Mouse (Mus musculus) limb, embryonic 12.5 days (tissue): ENCODE measurements around the gene Nkx2-2. TPM values are rescaled to one million over a fixed set of nuclear protein-coding genes. Genes with fewer than 3 reads are reported as not detected.

Experiments used
- ATAC-seq: fragments of 200-750 bp; cut with Nextera tagmentation; 2 replicates; pipeline ENCODE4 v1.8.0; 2017; ENCODE audit warnings: low read depth, moderate TSS enrichment; ENCODE audit not compliant: insufficient number of reproducible peaks, insufficient read depth, low FRiP score, low TSS enrichment
- H3K27ac ChIP-seq: fragments of 300-500 bp; sonication (generic); 2 replicates; pipeline ENCODE4 v1.5.1; 2016; ENCODE audit warnings: mild to moderate bottlenecking, moderate library complexity
- H3K27me3 ChIP-seq: fragments of 300-500 bp; sonication (generic); 2 replicates; pipeline ENCODE4 v1.6.1; 2016; ENCODE audit warnings: mild to moderate bottlenecking, moderate library complexity
- H3K36me3 ChIP-seq: fragments of 300-500 bp; sonication (generic); 2 replicates; pipeline ENCODE4 v1.6.1; 2016; ENCODE audit warnings: mild to moderate bottlenecking, moderate library complexity
- H3K4me1 ChIP-seq: fragments of 300-500 bp; sonication (generic); replicated peaks from 2 replicates; pipeline ENCODE4 v1.6.1; 2016
- H3K4me2 ChIP-seq: fragments of 300-500 bp; sonication (generic); 2 replicates; pipeline ENCODE4 v1.6.1; 2016; ENCODE audit warnings: mild to moderate bottlenecking, moderate library complexity
- H3K4me3 ChIP-seq: fragments of 300-500 bp; sonication (generic); replicated peaks from 2 replicates; pipeline ENCODE4 v1.5.1; 2016; ENCODE audit warnings: mild to moderate bottlenecking
- H3K9ac ChIP-seq: fragments of 300-500 bp; sonication (generic); replicated peaks from 2 replicates; pipeline ENCODE4 v1.6.1; 2016; ENCODE audit warnings: mild to moderate bottlenecking, moderate library complexity
- H3K9me3 ChIP-seq: fragments of 300-500 bp; sonication (generic); 2 replicates; pipeline ENCODE4 v1.6.1; 2016; ENCODE audit warnings: mild to moderate bottlenecking, moderate library complexity
- WGBS: fragments of 180-500 bp; shearing (Covaris S2); methylation state at CpG from one replicate; pipeline ENCODE4 v1.1.7; 2016; 5-methylcytosine and 5-hydroxymethylcytosine counted together
- polyA plus RNA-seq: library from polyadenylated mRNA; unstranded; fragments of >200 nt; fragmentation: Nextera tagmentation; extraction: Ambion mirVana; gene quantifications from 2 replicates; pipeline ENCODE4 v1.2.1, GENCODE M21; 2016

Gene Nkx2-2
- polyA plus RNA-seq, result not detected in 2 replicates

DNA sequence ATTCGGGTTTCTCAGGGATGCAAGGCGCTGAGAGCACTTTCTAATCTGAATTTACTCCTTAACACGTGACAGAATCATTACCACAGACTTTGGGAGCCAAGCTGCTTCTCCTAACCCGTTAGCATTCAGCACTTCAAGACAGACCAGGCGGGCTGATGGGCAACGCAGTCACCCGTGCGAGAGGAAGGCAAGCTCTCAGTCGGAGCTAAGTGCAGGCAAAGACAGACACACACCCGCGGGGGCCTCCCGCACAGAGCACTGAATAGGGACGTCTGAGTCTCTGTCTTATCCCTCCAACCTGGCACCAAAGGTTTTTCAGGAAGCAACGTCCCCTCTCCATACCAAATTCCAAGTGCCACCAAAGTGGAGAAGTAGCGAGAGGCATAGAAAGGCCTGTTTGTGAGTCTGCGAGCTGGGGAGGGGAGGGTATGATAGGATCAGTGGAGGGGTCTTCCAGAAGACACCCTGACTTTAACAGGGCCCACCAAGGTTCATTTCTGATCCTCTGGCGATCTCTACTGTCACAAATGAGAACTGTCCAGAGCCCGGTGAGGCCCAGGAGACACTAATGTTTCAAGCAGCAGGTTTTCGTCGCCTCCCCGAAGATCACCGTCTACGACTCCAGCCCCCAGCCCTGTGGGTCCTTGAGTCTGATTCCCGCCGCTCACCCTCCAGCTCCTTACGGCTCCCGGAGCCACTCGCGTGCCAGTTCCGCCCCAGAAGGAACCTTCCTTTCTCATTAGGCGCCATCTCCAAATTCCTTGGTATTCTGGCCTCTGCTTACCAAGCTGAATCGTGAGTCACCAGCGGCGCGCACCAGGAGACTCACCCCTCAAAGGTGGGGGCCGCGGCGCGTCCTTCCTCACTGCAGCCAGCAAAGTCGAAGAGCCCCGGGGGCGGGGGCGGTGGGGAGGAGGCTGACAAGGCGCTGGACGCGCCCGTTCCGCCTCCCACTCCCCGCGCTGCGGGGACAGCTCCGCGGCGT, at the start of gene Nkx2-2:
Gene Nkx2-2, minus strand, starts transcription at position 973 of the 985 bp plus-strand sequence.
- no peak for ATAC-seq
- H3K9me3 ChIP-seq, result no peaks in the 10 kb centered on the region
- H3K4me1 ChIP-seq, result peaks cover 31% of the 10 kb centered on the region
- H3K4me2 ChIP-seq, result peak within 1 kb of the TSS; percentile 80
- H3K9ac ChIP-seq, result peak within 1 kb of the TSS; percentile 31; the same call in 1 of the 2 replicates
- H3K27me3 ChIP-seq, result peaks cover 97% of the 10 kb centered on the region
- H3K4me3 ChIP-seq, result peak within 1 kb of the TSS; percentile 45
- no peaks in the 10 kb centered on the region for H3K36me3 ChIP-seq
- WGBS, result under 1% methylated on average over 53 of the region's 54 CpGs
- H3K27ac ChIP-seq, result no peak within 1 kb of the TSS

DNA sequence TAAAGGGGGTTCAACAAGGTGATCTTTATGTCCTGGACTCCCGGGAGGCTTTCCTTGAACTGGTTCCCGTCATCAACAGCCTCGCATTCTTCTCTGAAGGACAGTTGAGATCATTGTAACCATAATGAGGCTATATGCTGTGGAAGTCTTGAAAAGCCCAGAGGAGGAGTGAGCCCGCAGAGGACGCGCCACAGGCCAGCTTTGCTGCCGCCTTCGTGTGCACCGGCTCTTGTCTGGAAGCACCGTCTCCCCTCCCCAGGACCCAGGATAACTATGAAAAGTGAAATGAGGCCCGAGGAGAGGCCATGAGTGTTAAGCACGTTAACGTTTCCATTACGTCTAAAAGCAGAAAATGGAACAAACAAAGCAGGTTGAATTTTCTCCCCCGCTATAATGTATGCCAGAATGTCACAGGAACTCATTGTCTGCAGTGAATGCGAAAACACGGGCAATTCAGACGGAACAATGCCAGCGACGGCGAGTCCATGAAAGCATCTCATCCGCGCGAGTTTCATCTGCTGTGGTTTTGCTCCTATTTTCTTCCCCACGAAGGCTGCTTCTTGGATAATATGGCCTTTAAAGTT, 41.8 kb upstream of the Nkx2-2 start:
- Histone ChIP-seq H3K4me2 (no peak overlapping the region), H3K9ac (no peak overlapping the region), H3K36me3 (no peaks in the 10 kb centered on the region), H3K4me1 (no peaks in the 10 kb centered on the region), H3K9me3 (no peaks in the 10 kb centered on the region), H3K4me3 (no peak overlapping the region), H3K27me3 (peaks cover 6% of the 10 kb centered on the region), H3K27ac (no peak overlapping the region)
- WGBS, result 89% methylated on average over 25 of the region's 25 CpGs
- ATAC-seq, result no peak

DNA sequence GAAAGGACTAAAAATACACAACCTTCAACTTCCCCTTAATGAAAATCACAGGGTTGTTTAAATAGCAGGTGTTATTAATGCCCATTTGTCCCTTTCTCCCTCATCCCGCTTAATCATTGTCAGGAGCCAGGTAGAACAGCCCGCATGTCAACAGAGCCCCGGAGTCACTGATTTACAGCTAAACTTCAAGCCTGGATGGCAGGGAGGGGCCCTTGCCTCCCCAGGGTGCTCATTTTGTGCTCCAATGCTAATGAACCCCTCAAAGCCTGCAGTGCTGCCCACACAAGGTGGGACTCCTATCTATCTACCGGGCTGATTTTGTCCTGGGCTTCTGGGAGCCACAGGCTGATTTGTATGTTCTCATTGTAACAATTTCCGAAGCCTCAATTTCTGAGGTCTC, 37.1 kb upstream of the Nkx2-2 start:
- Histone ChIP-seq H3K9me3 (no peaks in the 10 kb centered on the region), H3K9ac (no peak overlapping the region), H3K27me3 (peaks cover 9% of the 10 kb centered on the region), H3K4me2 (no peak overlapping the region), H3K27ac (no peak overlapping the region), H3K36me3 (no peaks in the 10 kb centered on the region), H3K4me1 (peaks cover 9% of the 10 kb centered on the region; the same call in 1 of the 2 replicates), H3K4me3 (no peak overlapping the region)
- no peak for ATAC-seq
- WGBS, result 44% methylated on average over 5 of the region's 5 CpGs

DNA sequence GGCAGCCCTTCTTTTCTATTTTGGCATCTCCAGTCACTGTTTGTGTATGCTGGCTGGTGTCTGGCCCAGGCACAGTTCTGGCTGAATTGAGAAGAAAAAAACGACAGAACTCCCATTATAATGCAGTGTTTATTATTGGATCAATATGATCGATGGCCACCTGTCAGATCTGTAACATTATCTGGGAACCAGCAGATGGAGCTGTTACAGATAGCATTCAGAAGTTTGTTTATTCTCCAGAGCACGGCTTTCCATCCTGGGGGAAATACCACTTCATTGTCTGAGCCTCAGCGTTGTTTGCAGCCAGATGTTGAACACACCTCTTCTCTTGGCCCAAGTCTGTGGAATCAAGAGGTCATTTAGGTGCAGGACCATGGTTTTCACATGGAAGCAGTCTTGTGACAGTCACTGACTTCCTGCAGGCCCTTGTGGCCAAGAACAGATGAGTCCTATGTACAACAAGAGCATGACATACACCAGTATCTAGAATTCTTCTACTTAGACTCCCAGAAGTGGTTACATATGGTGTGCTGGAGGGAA, 11.1 kb upstream of the Nkx2-2 start:
- no peak for ATAC-seq
- H3K27me3 ChIP-seq, result peaks cover 4% of the 10 kb centered on the region
- no peak overlapping the region for H3K4me3 ChIP-seq
- H3K9ac ChIP-seq, result no peak overlapping the region
- H3K36me3 ChIP-seq, result no peaks in the 10 kb centered on the region
- no peaks in the 10 kb centered on the region for H3K9me3 ChIP-seq
- no peaks in the 10 kb centered on the region for H3K4me1 ChIP-seq
- 29% methylated on average over 4 of the region's 4 CpGs for WGBS
- H3K27ac ChIP-seq, result no peak overlapping the region
- H3K4me2 ChIP-seq, result no peak overlapping the region

DNA sequence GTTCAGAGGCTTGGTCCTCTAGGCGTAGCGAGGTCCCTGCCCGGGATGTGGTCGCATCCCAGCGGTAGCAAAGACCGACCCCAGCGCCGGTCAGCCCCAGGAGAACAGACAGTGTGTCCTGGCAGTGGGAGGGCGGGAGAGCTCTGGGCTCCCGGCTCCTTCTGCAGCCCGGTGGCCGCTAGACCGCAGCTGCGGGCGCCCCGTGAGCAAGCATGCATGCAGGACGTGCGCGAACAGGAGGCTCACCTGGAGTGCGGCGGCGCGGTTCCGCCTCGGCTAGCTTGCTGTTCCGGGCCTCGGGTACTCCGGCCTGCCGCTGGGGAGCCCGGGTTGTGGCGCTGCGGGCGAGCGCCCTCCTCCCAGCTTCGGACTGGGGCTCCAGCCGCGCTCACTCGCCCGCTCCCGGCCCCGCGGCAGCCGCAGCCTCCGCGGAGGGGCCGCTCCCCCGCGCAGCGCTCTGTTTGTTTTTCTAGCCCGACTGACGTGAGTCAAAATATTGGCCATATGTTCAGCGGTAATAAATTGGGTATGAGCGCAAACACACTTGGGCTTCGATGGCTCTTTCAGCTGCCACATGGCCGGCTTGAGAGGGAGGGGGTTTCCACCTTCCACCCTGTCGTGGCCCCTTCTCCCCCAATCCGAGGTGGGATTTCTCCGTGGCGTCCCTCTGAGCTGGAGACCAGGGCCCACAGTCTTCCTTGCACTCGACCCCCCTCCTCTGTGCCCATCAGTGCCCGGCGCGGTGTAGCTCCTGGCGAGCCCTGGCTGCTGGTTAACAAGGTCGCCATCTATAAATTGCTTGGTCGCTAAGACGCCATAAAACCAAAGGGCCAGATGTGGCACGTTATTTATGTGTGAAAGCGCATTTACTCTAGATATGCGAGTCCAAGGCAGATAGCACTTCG, 920 bp upstream of the Nkx2-2 start:
- H3K4me2 ChIP-seq, result peak overlapping the region; percentile 80
- H3K27ac ChIP-seq, result no peak overlapping the region
- WGBS, result under 1% methylated on average over 59 of the region's 71 CpGs
- H3K36me3 ChIP-seq, result no peaks in the 10 kb centered on the region
- no peaks in the 10 kb centered on the region for H3K9me3 ChIP-seq
- peaks cover 24% of the 10 kb centered on the region for H3K4me1 ChIP-seq
- peak; percentile 70 for ATAC-seq
- H3K27me3 ChIP-seq, result peaks cover 93% of the 10 kb centered on the region
- H3K9ac ChIP-seq, result 0 out of 2 replicates have a peak overlapping the region, but pooled peaks have one; percentile 27
- peak overlapping the region; percentile 45 for H3K4me3 ChIP-seq

DNA sequence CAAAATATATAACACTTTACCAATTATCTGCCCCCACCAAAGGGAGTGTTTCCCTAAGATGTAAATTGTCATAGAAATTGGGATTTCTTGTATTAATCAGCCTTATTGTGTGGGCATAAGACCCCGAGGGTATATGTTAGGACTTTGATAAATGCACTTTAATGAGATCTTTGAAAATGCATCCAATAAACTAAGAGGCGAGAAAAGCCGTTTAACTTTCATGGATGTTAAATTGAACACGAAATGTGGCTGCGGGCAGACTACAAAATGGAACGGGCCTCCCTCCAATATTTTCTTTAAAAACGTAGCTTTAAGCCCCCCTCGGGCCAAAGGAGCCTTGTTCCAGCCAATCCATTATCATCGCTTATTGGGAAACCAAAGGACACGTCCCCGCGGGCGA, 1.3 kb downstream of the Nkx2-2 start:
- no peak for ATAC-seq
- Histone ChIP-seq H3K4me1 (peaks cover 31% of the 10 kb centered on the region), H3K4me3 (no peak overlapping the region), H3K36me3 (no peaks in the 10 kb centered on the region), H3K9me3 (no peaks in the 10 kb centered on the region), H3K9ac (no peak overlapping the region), H3K4me2 (no peak overlapping the region), H3K27me3 (peaks cover 97% of the 10 kb centered on the region), H3K27ac (no peak overlapping the region)
- 2% methylated on average over 13 of the region's 13 CpGs for WGBS

DNA sequence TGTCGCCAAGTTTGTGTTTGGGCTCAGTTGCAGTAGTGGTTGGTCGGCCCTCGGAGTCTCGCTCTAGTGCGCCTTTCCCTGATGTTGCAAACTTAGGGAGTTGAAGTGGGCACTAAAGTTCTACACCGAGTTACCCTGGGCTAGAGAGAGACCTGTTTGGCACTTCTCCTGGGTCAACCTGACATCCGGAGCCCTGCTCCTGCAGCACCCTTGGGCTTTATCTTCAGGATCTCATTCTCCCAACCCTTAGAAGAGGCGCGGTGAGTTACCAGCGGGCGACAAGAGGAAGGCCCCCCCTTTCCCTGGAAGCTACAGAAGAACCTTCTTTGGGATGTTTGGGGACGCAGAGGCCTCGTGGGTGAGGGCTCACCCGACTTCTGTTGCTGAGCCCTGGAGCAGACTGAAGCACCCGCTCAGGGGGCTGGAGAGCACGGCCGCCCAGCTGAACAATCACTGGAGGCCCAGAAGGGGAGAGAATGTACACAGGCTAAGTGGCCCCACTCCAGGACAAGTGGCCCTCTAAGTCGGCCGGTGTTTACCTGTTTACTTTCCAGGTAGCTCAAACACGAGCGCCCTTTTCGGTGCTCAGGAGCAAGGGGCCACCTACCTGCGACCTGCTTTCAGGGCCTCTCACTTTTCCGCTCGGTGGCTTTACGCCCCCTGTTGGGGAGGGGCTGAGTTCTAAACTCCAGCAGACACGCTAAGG, 3.6 kb downstream of the Nkx2-2 start:
- Histone ChIP-seq H3K27ac (no peak overlapping the region), H3K27me3 (peaks cover 100% of the 10 kb centered on the region)

DNA sequence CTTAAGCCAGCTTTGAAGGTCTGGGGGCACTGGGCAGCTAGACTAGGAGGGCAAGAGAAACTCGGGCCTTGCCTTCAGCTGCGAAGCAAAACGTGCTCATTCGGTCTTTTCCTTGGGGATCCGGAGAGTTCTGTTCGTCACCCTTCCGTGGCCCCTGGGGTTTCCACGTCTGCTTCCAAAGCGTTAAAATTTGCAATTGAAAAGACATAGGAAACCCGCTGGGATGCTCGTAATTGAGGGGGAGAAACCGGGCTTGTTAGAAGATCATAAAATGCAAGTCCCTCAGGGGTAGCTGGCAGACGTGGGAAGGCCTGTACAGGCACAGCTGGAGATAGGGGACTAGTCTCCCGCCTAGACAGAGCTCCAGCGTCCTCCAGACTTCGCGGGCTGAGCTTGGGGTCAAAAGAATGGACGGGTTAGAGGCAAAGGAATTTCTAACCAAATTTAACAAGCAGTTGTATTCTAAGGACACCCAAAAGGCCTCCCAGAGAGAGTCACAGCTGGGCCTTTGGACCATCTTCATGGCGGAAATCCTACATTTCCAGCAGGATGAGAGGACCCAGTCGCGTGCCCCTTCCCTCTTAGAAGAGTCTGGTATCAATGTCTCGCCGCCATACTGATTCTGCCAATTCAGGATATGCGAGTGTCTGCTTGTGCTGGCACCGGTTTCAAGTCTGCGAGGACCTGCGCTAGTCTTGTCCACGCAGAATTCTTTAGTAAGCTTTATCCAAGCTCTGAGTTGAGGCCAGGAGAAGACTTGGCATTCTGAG, 4.3 kb downstream of the Nkx2-2 start:
- whole genome bisulfite sequencing, result under 1% methylated on average over 28 of the region's 28 CpGs
- H3K27ac ChIP-seq, result no peak overlapping the region

More for the DNA sequence above, 3.6 kb downstream of the Nkx2-2 start:
- H3K36me3 ChIP-seq, result no peaks in the 10 kb centered on the region
- H3K4me3 ChIP-seq, result 0 out of 2 replicates have a peak overlapping the region, but pooled peaks have one; percentile 6
- H3K9me3 ChIP-seq, result no peaks in the 10 kb centered on the region
- peaks cover 41% of the 10 kb centered on the region for H3K4me1 ChIP-seq
- H3K9ac ChIP-seq, result no peak overlapping the region
- no peak for ATAC-seq
- no peak overlapping the region for H3K4me2 ChIP-seq
- WGBS, result under 1% methylated on average over 27 of the region's 27 CpGs

DNA sequence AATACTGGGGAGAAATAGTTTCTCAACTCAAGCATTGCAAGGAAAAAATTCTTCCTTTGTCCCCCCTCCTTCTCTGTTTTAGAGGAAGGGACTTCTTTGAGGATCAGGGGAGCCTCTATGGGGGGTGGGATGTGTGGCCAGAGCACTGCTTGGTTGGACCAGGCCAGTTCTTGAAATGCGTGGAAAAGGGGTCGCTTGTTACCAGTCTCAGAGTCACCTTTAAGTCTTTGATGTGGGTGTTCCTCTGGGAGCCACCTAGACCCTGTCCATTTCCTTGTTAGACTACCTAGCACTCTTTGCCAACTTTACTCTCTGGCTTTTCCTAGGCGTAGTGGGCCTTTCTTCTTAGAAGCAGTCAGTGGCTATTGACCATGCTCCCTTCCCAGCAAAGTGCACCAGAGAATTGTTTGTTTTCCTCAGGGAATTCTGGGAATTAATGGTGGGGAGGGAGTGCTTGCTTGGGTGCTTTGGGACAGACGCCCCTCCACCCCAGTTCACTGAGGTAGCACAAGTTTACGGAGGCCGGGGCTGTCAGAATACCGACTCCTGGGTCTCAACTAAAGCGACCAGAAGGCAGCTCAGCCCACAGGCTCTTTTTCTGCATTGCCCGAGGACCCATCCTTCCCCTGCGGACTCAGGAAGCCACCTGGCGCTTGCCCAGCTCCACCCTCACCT, 5.0 kb downstream of the Nkx2-2 start:
- Histone ChIP-seq H3K27ac (no peak overlapping the region), H3K27me3 (peaks cover 97% of the 10 kb centered on the region), H3K9ac (no peak overlapping the region), H3K9me3 (no peaks in the 10 kb centered on the region), H3K4me3 (no peak overlapping the region), H3K4me1 (peaks cover 33% of the 10 kb centered on the region), H3K36me3 (no peaks in the 10 kb centered on the region), H3K4me2 (no peak overlapping the region)
- ATAC-seq, result no peak
- 2% methylated on average over 11 of the region's 11 CpGs for WGBS

More for the DNA sequence above, 4.3 kb downstream of the Nkx2-2 start:
- Histone ChIP-seq H3K27me3 (peaks cover 97% of the 10 kb centered on the region), H3K4me2 (no peak overlapping the region), H3K9ac (no peak overlapping the region), H3K4me3 (no peak overlapping the region), H3K36me3 (no peaks in the 10 kb centered on the region), H3K9me3 (no peaks in the 10 kb centered on the region), H3K4me1 (peaks cover 34% of the 10 kb centered on the region)
- no peak for ATAC-seq
